Comparison of ENCODE assay signal across 8 mouse cellular contexts in the genomic region with DNA sequence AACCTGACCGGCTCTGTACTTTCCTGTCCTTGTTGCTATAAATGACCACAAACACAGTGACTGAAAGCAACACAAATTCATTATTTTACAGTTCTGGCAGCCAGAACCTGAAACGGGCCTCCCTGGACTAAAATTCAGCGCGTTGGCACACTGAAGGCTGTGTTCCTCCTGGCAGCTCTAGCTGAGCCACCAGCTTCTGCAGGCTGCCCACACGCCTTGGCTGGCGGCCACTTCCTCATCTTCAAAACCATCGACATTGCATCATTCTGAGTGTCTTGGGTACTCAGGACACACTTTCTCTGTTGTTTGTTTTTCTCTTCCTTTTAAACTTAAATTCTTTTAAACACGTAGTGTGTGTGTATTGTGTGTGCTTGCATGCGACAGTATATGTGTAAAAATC. TPM values are rescaled to one million over a fixed set of nuclear protein-coding genes. Genes with fewer than 3 reads are reported as not detected.
A peak's percentile ranks its signal among the peaks of the same experiment; 100 is the strongest.
DNase-seq lines count a peak whose midpoint lies in the region; ATAC-seq lines count a peak whose summit lies in the region.

No protein-coding gene starts in this region.

- DNase-seq in gastrocnemius, adult 18-20 months (ENCODE audit: low spot score) = peak; percentile 15
- no peak for DNase-seq in gastrocnemius, adult 8-10 months (ENCODE audit: low spot score in 2 of 2)
- DNase-seq in A20 (ENCODE audit: low read depth, low spot score) = peak; percentile 71
- DNase-seq in cerebellum, adult 8-10 months = peak; percentile 59
- DNase-seq in heart, adult 9 months (ENCODE audit: low spot score in 2 of 2) = peak; percentile 28 to 34
- DNase-seq in left cerebral cortex, adult 18-20 months (ENCODE audit: low spot score in 2 of 2) = peak; percentile 85 to 93
- no peak for DNase-seq in thymus, postnatal 36 days

- peak; percentile 81 for ATAC-seq in monocyte, adult 5-6 weeks (replicated peaks; ENCODE audit: insufficient number of reproducible peaks, low FRiP score, low TSS enrichment, poor library complexity, severe bottlenecking)

RNA-seq across cellular contexts. Expression of a gene that starts 0.7 kb away (rescaled TPM):
- under 1 TPM in 1 of 2 experiments, not detected in 1; 0.21 TPM for total RNA-seq in gastrocnemius, adult 18-20 months (2021)
- total RNA-seq in gastrocnemius, adult 8-10 months (2022) = under 1 TPM in 2 of 4 experiments, not detected in 2; 0.07 to 0.15 TPM
- 10 to 100 TPM in 1 of 2 experiments, 1 to 10 TPM in 1; 9.7 to 10.9 TPM for total RNA-seq in left cerebral cortex, adult 18-20 months (2021)
- total RNA-seq in monocyte, adult 5-6 weeks (2017) = 0.29 TPM in 1 of 3 replicates, not detected in the others

Comparison
In these comparisons a context has a peak if more than half of its experiments do, and no peak if none do; other contexts are left out.
1. DNase-seq: peak in gastrocnemius, adult 18-20 months (single experiment), A20 (single experiment), cerebellum, adult 8-10 months (single experiment), heart, adult 9 months (2 of 2) and left cerebral cortex, adult 18-20 months (2 of 2); none in gastrocnemius, adult 8-10 months (0 of 2) and thymus, postnatal 36 days (0 of 2).